Mouse (Mus musculus) intestine, postnatal 0 days (tissue): ENCODE results near the gene Umod. TPM values are rescaled to one million over a fixed set of nuclear protein-coding genes. Genes with fewer than 3 reads are reported as not detected.

ENCODE experiments used
- ATAC-seq: fragments of 200-750 bp; cut with Nextera tagmentation; 2 replicates; pipeline ENCODE4 v1.8.0; 2017; ENCODE audit warnings: mild to moderate bottlenecking, moderate TSS enrichment, moderate library complexity
- H3K27ac ChIP-seq: fragments of 300-500 bp; sonication (generic); 2 replicates; pipeline ENCODE4 v1.5.1; 2014; ENCODE audit warnings: mild to moderate bottlenecking, low read depth, low read length, moderate library complexity
- H3K27me3 ChIP-seq: fragments of 300-500 bp; sonication (generic); replicated peaks from 2 replicates; pipeline ENCODE4 v1.6.1; 2014; ENCODE audit warnings: low read length, mixed read lengths; ENCODE audit not compliant: control insufficient read depth, insufficient read depth
- H3K36me3 ChIP-seq: fragments of 300-500 bp; sonication (generic); 2 replicates; pipeline ENCODE4 v1.6.1; 2014; ENCODE audit warnings: mild to moderate bottlenecking, moderate library complexity; ENCODE audit not compliant: control insufficient read depth, insufficient read depth
- H3K4me1 ChIP-seq: fragments of 300-500 bp; sonication (generic); replicated peaks from 2 replicates; pipeline ENCODE4 v1.6.1; 2014; ENCODE audit warnings: antibody characterized with exemption, low read length, mixed read lengths; ENCODE audit not compliant: control insufficient read depth, insufficient read depth
- H3K4me2 ChIP-seq: fragments of 300-500 bp; sonication (generic); replicated peaks from 2 replicates; pipeline ENCODE4 v1.6.1; 2014; ENCODE audit warnings: low read depth, mild to moderate bottlenecking, moderate library complexity
- H3K4me3 ChIP-seq: fragments of 300-500 bp; sonication (generic); 2 replicates; pipeline ENCODE4 v1.5.1; 2014; ENCODE audit warnings: low read depth, low read length
- H3K9ac ChIP-seq: fragments of 300-500 bp; sonication (generic); 2 replicates; pipeline ENCODE4 v1.6.1; 2014; ENCODE audit warnings: mild to moderate bottlenecking, low read depth, low read length
- H3K9me3 ChIP-seq: fragments of 300-500 bp; sonication (generic); 2 replicates; pipeline ENCODE4 v1.6.1; 2016; ENCODE audit warnings: mixed run types; ENCODE audit not compliant: control insufficient read depth
- CTCF ChIP-seq: sonication (generic); IDR thresholded peaks from 2 replicates; pipeline ENCODE4 v1.5.1; 2016; ENCODE audit warnings: low read depth, mild to moderate bottlenecking, control low read depth, antibody characterized with exemption, moderate library complexity
- WGBS: fragments of 180-500 bp; shearing (Covaris S2); extraction: QIAGEN DNeasy Blood & Tissue Kit; methylation state at CpG from one replicate; pipeline ENCODE4 v1.1.7; 2014; 5-methylcytosine and 5-hydroxymethylcytosine counted together
- polyA plus RNA-seq: library from polyadenylated mRNA; unstranded; fragments of >200 nt; fragmentation: Nextera tagmentation; extraction: Ambion mirVana; gene quantifications from 2 replicates; pipeline ENCODE4 v1.2.1, GENCODE M21; 2015

Umod gene
- polyA plus RNA-seq, 1 experiment from 2014 or later = not detected

- Histone ChIP-seq H3K4me1 (no peaks in the 10 kb centered on the region), H3K9me3 (no peaks in the 10 kb centered on the region), H3K4me2 (no peak overlapping the region), H3K27ac (no peak overlapping the region), H3K27me3 (no peaks in the 10 kb centered on the region), H3K4me3 (no peak overlapping the region), H3K9ac (no peak overlapping the region), H3K36me3 (no peaks in the 10 kb centered on the region)
- TF ChIP-seq CTCF = no peak
- ATAC-seq = no peak
- 69% methylated on average over 33 of the region's 33 CpGs for WGBS
Observed at GRCm38 (mm10) chr7:119476500-119477389, 2.3 kb downstream of the Umod start.

GRCm38 (mm10) chr7:119459185-119459584, 19.9 kb downstream of the Umod start, which contains the start of gene Gp2:
Gene Gp2, minus strand, starts transcription at chr7:119459285.
- H3K4me3 ChIP-seq = no peak within 1 kb of the TSS
- no peaks in the 10 kb centered on the region for H3K27me3 ChIP-seq
- no peak within 1 kb of the TSS for H3K9ac ChIP-seq
- ATAC-seq = no peak
- H3K4me2 ChIP-seq = no peak within 1 kb of the TSS
- no peak within 1 kb of the TSS for H3K27ac ChIP-seq
- no peak for TF ChIP-seq CTCF
- no peaks in the 10 kb centered on the region for H3K4me1 ChIP-seq
- no peaks in the 10 kb centered on the region for H3K9me3 ChIP-seq
- H3K36me3 ChIP-seq = no peaks in the 10 kb centered on the region
- 81% methylated on average over 6 of the region's 6 CpGs for WGBS

GRCm38 (mm10) chr7:119454192-119454591, 24.9 kb downstream of the Umod start:
- H3K4me3 ChIP-seq = no peak overlapping the region
- ATAC-seq = no peak
- H3K27ac ChIP-seq = no peak overlapping the region
- H3K4me2 ChIP-seq = no peak overlapping the region
- 75% methylated on average over 7 of the region's 7 CpGs for WGBS
- no peaks in the 10 kb centered on the region for H3K27me3 ChIP-seq
- H3K4me1 ChIP-seq = no peaks in the 10 kb centered on the region
- H3K36me3 ChIP-seq = no peaks in the 10 kb centered on the region
- no peak overlapping the region for H3K9ac ChIP-seq
- TF ChIP-seq CTCF = no peak
- no peaks in the 10 kb centered on the region for H3K9me3 ChIP-seq

- Histone ChIP-seq H3K4me2 (no peak overlapping the region), H3K27me3 (no peaks in the 10 kb centered on the region), H3K36me3 (no peaks in the 10 kb centered on the region), H3K4me3 (no peak overlapping the region), H3K4me1 (no peaks in the 10 kb centered on the region), H3K9ac (no peak overlapping the region), H3K9me3 (no peaks in the 10 kb centered on the region), H3K27ac (no peak overlapping the region)
- ATAC-seq = no peak
- 62% methylated on average over 4 of the region's 4 CpGs for WGBS
- TF ChIP-seq CTCF = no peak
Observed at GRCm38 (mm10) chr7:119443849-119444248, 35.2 kb downstream of the Umod start.

GRCm38 (mm10) chr7:119441938-119442337, 37.1 kb downstream of the Umod start:
- WGBS = 74% methylated on average over 1 of the region's 1 CpGs
- Histone ChIP-seq H3K36me3 (no peaks in the 10 kb centered on the region), H3K27me3 (no peaks in the 10 kb centered on the region), H3K9ac (no peak overlapping the region), H3K4me2 (no peak overlapping the region), H3K4me1 (no peaks in the 10 kb centered on the region), H3K27ac (no peak overlapping the region), H3K9me3 (no peaks in the 10 kb centered on the region), H3K4me3 (no peak overlapping the region)
- no peak for TF ChIP-seq CTCF
- ATAC-seq = no peak

GRCm38 (mm10) chr7:119427180-119427616, 51.9 kb downstream of the Umod start:
- TF ChIP-seq CTCF = peak; percentile 65
- H3K4me2 ChIP-seq = no peak overlapping the region
- H3K4me1 ChIP-seq = no peaks in the 10 kb centered on the region
- no peaks in the 10 kb centered on the region for H3K9me3 ChIP-seq
- no peaks in the 10 kb centered on the region for H3K27me3 ChIP-seq
- 21% methylated on average over 6 of the region's 6 CpGs for WGBS
- H3K36me3 ChIP-seq = no peaks in the 10 kb centered on the region
- no peak overlapping the region for H3K4me3 ChIP-seq
- no peak overlapping the region for H3K27ac ChIP-seq
- ATAC-seq = no peak
- H3K9ac ChIP-seq = no peak overlapping the region
